Mouse (Mus musculus) layer of hippocampus, adult 11-12 months (tissue): ENCODE measurements around the gene Klf15.

Experiments
- DNase-seq: peaks from one replicate; pipeline ENCODE4 v3.0.0; 2022; ENCODE audit warnings: low spot score

The Klf15 gene

GRCm38 (mm10) chr6:90462181-90462706 is at the start of gene Klf15:
Klf15 (plus strand) TSS chr6:90462576.
- DNase-seq, result peak; percentile 87

GRCm38 (mm10) chr6:90422565-90422964 is 39.8 kb upstream of the Klf15 start:
- DNase-seq, result peak; percentile 76

- DNase-seq, result no peak
These were observed 37.0 kb upstream of the Klf15 start for GRCm38 (mm10) chr6:90425361-90425760.

- no peak for DNase-seq
These were observed 36.4 kb upstream of the Klf15 start for GRCm38 (mm10) chr6:90426003-90426402.

GRCm38 (mm10) chr6:90428380-90428974 is 33.9 kb upstream of the Klf15 start, which contains the start of gene Cfap100:
Cfap100 (minus strand) TSS chr6:90428797.
- peak; percentile 83 for DNase-seq

- no peak for DNase-seq
These were observed 32.5 kb upstream of the Klf15 start for GRCm38 (mm10) chr6:90429911-90430310.

GRCm38 (mm10) chr6:90431487-90431886 is 30.9 kb upstream of the Klf15 start:
- peak; percentile 47 for DNase-seq

- no peak for DNase-seq
These were observed 27.7 kb upstream of the Klf15 start for GRCm38 (mm10) chr6:90434687-90435086.

GRCm38 (mm10) chr6:90435195-90435618 is 27.2 kb upstream of the Klf15 start:
- peak; percentile 86 for DNase-seq

- no peak for DNase-seq
These were observed 26.0 kb upstream of the Klf15 start for GRCm38 (mm10) chr6:90436192-90436907.

- no peak for DNase-seq
These were observed 25.3 kb upstream of the Klf15 start for GRCm38 (mm10) chr6:90437041-90437440.

GRCm38 (mm10) chr6:90446883-90447282 is 15.5 kb upstream of the Klf15 start:
- no peak for DNase-seq

- DNase-seq, result peak; percentile 92
These were observed 12.2 kb upstream of the Klf15 start for GRCm38 (mm10) chr6:90450179-90450578.

GRCm38 (mm10) chr6:90450697-90451096 is 11.7 kb upstream of the Klf15 start:
- peak; percentile 50 for DNase-seq

GRCm38 (mm10) chr6:90451512-90451911 is 10.9 kb upstream of the Klf15 start:
- no peak for DNase-seq

GRCm38 (mm10) chr6:90452603-90453002 is 9.8 kb upstream of the Klf15 start:
- no peak for DNase-seq

- DNase-seq, result no peak
These were observed 8.6 kb upstream of the Klf15 start for GRCm38 (mm10) chr6:90453751-90454150.

GRCm38 (mm10) chr6:90457421-90457820 is 5.0 kb upstream of the Klf15 start:
- DNase-seq, result no peak

- no peak for DNase-seq
These were observed 1.2 kb upstream of the Klf15 start for GRCm38 (mm10) chr6:90461181-90461580.

- no peak for DNase-seq
These were observed 605 bp upstream of the Klf15 start for GRCm38 (mm10) chr6:90461771-90462170.

GRCm38 (mm10) chr6:90462841-90463227 is 458 bp downstream of the Klf15 start:
- DNase-seq, result no peak

- peak; percentile 90 for DNase-seq
These were observed 969 bp downstream of the Klf15 start for GRCm38 (mm10) chr6:90463228-90463862.

- DNase-seq, result peak; percentile 40
These were observed 1.6 kb downstream of the Klf15 start for GRCm38 (mm10) chr6:90463890-90464421.
